Mouse (Mus musculus) testis, adult 2 months (tissue): ENCODE measurements around the gene Klc1.

Experiments
- CTCF ChIP-seq: fragments of 200-500 bp; IDR thresholded peaks from 2 replicates; pipeline ENCODE4 v1.5.1; 2012; ENCODE audit warnings: low read depth, mild to moderate bottlenecking, inconsistent platforms, low read length, moderate library complexity; ENCODE audit not compliant: control insufficient read depth, insufficient read depth, insufficient replicate concordance
- POLR2A ChIP-seq: fragments of 200-500 bp; IDR thresholded peaks from 2 replicates; pipeline ENCODE4 v1.6.1; 2012; ENCODE audit warnings: low read depth, mild to moderate bottlenecking, inconsistent platforms, low read length, moderate library complexity; ENCODE audit not compliant: control insufficient read depth

- TF ChIP-seq POLR2A (no peak), CTCF (no peak)
These were observed 93.1 kb downstream of the Klc1 start for GRCm38 (mm10) chr12:111851745-111852144.
